Mouse (Mus musculus) heart, postnatal 36 days (tissue): ENCODE results near the gene Foxn3. TPM values are rescaled to one million over a fixed set of nuclear protein-coding genes. Genes with fewer than 3 reads are reported as not detected.

Experiments used
- DNase-seq, 2 experiments: peaks; one replicate each; pipeline ENCODE4 v3.0.0; 2021 to 2022
- intact Hi-C: fragments of 180-260 bp; cut with DNase I; formaldehyde crosslinking; loops from one replicate; pipeline ENCODE4 v1.15.1; 2025
- total RNA-seq, 2 experiments: library from RNA; stranded (reverse); gene quantifications; 2 replicates each; pipeline ENCODE4 v1.2.3; 2021

Gene Foxn3
- total RNA-seq, 2 experiments from 2014 or later, result 120 to 133 TPM

- no peak for DNase-seq
- intact Hi-C loops, result no loop called here
Observed at GRCm38 (mm10) chr12:99431541-99431940, 131.8 kb downstream of the Foxn3 start.

- intact Hi-C loops, result no loop called here
- no peak for DNase-seq
Observed at GRCm38 (mm10) chr12:99430992-99431391, 132.4 kb downstream of the Foxn3 start.

- intact Hi-C loops, result no loop called here
- no peak for DNase-seq
Observed at GRCm38 (mm10) chr12:99429101-99429500, 134.3 kb downstream of the Foxn3 start.

DNA sequence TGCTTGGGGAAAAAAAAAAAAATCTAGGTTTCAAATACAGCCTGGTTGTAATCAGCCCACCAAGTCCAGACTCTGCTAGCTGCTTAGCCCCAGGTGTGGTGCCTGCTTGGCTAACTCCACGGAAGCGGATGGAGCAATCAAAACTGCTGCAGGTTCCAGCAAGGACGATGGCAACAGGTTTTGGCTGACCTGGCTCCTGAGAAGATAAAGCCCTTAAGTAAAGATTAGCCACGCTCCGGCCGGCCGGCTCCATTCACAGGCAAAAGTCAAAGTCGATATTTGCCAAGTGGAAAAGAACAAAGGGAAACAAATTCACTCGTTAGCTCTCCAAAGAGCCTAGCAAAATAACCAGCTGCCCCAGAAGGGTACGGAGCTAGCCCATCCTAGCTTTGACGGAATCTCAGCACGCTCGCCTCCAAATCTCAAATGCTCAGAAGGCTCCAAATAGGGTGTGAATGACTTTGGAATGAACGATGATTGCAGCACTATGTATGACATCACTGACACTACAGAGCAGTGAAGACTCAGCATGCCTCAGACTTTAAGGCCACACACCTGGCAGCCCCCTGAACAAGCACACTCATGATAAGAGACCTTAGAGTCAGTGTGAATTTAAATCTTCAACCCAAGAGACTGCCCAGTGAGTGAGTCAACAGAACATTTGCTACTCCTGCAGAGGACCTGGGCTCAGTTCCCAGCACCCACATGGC lies 137.0 kb downstream of the Foxn3 start:
- peak in 1 of 2 experiments; percentile 21 for DNase-seq
- intact Hi-C loops, result no loop called here

GRCm38 (mm10) chr12:99419396-99419760 lies 144.0 kb downstream of the Foxn3 start:
- DNase-seq, result no peak
- intact Hi-C loops, result no loop called here

GRCm38 (mm10) chr12:99418476-99419395 lies 144.6 kb downstream of the Foxn3 start:
- intact Hi-C loops, result no loop called here

DNA sequence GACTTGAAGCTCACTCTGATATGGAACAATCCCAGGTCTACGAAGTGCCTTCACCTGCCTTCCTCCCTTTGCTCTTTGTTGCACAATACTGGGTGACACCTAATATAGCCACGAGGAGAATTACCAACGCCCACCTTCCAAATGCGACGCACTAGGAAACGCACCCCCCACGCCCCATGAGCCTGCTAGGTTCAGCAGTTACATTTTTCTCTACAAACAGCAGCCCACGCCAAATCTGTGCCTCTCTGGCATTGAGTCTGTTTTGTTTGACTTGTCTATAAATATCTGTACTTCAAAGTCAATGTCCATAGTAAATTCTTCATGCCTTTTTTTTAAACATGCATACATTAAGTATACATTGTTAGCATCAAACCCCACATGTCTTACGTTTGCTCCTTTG lies 145.5 kb downstream of the Foxn3 start:
- DNase-seq, result no peak
- intact Hi-C loops, result no loop called here

More at GRCm38 (mm10) chr12:99418476-99419395, 144.6 kb downstream of the Foxn3 start:
- no peak for DNase-seq

- no peak for DNase-seq
- intact Hi-C loops, result no loop called here
Observed at GRCm38 (mm10) chr12:99415538-99415937, 147.8 kb downstream of the Foxn3 start.

GRCm38 (mm10) chr12:99412496-99412895 lies 150.9 kb downstream of the Foxn3 start:
- intact Hi-C loops, result no loop called here
- DNase-seq, result no peak

DNA sequence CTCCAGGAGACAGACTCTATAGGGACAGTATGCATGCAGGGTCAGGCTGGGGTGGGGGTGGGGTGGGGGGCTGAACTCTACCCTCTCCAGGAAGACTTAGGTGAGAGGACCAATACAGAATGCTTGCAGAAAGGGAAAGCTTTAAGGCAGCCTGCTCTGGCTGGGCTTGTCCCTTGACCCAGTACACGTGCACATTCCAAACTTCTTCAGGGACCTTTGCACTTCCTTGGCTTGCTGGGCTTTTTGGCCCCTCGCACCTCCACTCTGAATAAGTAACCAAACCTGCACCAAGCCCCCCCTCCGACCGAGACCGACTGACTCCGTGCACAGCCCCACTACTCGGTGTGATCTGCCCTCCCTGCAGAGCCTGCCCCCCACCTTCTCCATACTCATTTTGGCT lies 151.3 kb downstream of the Foxn3 start:
- intact Hi-C loops, result no loop called here
- no peak for DNase-seq

GRCm38 (mm10) chr12:99408651-99409050 lies 154.7 kb downstream of the Foxn3 start:
- DNase-seq, result no peak
- intact Hi-C loops, result no loop called here

DNA sequence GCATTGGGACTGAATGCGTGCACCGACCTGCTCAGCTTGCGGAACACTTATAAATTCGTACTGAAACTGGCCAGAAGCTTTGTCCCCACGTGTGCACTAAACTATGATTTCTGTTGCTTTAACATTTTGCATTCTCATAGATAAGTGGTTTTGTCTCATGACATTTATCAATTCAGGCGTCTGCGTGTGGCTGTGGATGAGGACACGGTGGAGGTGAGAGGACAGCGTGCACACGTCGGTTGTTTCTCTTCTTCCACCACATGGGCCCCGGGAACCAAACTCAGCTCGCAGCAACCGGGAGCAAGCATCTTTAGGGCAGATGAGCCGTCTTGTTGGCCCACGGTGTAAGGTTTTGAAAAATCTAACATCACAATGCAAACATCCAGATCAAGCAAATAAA lies 155.3 kb downstream of the Foxn3 start:
- intact Hi-C loops, result no loop called here
- DNase-seq, result no peak

DNA sequence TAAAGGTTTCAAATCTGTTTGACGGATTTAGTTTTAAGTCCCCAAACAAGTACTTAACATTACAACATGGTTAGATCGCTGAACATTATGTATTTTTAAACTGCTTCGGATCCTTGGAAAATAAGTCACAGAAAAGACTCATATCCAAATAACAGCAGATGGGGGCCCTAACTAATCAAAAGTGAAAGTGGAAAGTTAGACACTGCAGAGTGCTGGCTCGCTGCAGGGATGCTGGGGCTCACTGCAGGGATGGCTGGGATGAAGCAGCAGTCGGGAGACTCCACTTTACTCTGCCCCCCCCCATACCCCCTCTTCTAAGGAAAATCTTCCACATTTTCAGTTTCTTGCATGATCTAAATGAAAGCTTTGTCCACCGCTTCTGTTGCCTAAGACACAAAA lies 156.1 kb downstream of the Foxn3 start:
- intact Hi-C loops, result no loop called here
- DNase-seq, result no peak

- intact Hi-C loops, result no loop called here
- DNase-seq, result no peak
Observed at GRCm38 (mm10) chr12:99406697-99407317, 156.6 kb downstream of the Foxn3 start.

DNA sequence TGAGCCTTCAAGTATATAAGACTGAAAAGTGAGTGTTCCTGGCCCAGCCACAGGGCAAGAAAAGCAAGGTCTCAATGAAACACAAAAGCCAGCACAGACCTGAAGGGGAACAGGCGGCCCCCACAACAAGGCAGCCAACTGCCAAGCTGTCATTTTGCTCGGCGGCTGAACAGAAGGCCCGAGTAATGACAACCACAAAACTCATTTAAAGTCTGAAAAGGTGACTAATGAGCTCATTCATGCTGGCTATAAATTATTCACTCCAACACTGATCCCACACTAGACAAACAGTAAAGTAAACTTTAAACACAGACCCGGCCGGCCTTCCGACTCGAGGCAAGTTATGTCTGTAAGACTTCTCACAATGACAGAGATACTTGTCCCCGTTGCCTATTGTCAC lies 157.1 kb downstream of the Foxn3 start:
- intact Hi-C loops, result no loop called here
- no peak for DNase-seq

- intact Hi-C loops, result no loop called here
- no peak for DNase-seq
Observed at GRCm38 (mm10) chr12:99405401-99405800, 158.0 kb downstream of the Foxn3 start.

DNA sequence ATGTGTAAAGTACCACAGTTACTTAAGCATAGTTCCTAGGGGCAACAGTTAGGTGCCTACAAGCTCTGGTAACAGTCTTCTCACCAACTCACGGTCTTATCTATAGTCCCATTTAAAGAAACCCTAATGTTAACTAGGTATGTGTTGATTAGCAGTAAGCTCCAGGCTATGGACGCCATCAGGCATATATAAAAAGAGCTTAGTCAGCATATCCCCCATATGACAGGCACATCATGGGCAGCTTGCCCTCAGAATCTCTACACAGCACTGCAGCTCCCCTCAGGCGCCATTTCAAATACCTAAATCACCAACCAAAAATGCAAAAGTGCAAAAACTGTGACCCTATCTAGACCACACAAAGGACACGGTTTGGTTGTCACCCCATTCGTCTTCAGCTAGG lies 160.4 kb downstream of the Foxn3 start:
- intact Hi-C loops, result no loop called here
- DNase-seq, result no peak

DNA sequence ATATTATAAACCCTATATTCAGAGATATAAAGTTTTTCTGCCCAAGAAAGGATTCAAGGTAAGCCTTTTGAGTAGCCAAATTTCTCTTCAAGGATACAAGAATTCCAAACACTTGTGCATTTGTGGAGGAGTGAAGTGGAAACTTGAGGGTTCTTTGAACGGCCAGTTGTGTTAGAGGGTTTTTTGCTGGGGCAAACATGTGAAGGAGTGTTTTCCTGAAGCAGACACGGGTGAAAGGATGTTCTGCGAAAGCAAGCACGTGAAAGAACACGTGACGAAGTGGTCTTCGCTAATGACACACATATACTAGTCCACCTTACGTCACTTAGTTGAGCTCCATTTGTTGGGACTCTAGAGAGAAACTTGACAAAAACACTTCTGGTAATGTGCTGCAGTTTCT lies 162.5 kb downstream of the Foxn3 start:
- intact Hi-C loops, result no loop called here
- DNase-seq, result no peak

GRCm38 (mm10) chr12:99399575-99399974 lies 163.8 kb downstream of the Foxn3 start:
- DNase-seq, result no peak
- intact Hi-C loops, result no loop called here

DNA sequence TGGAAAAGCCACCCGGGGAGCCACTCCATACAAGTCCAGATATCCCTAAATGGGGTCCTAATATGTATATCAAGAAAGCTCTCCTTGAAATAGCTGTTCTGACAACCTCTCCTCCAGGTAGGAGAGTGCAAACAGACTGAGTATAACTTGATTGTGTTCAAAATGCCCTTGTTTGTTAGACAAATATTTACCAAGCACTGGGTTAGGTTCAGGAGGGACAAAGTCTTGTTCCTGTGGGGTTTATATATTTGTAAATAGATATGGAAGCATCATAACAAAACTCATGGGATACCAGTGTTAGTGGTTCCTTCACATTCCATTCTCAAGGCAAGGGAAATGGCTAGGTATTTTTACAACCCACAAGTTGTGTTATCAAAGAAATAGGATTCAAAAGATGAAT lies 166.9 kb downstream of the Foxn3 start:
- DNase-seq, result no peak
- intact Hi-C loops, result no loop called here

GRCm38 (mm10) chr12:99395082-99395481 lies 168.3 kb downstream of the Foxn3 start:
- intact Hi-C loops, result no loop called here

More at GRCm38 (mm10) chr12:99395082-99395481, 168.3 kb downstream of the Foxn3 start:
- DNase-seq, result no peak
